Mouse (Mus musculus) intestine, postnatal 0 days (tissue): ENCODE data around the gene Prkrip1. TPM values are rescaled to one million over a fixed set of nuclear protein-coding genes. Genes with fewer than 3 reads are reported as not detected.
"Not testable (repeated sequence)": the region's sequence is repeated elsewhere in the genome, so short reads cannot be mapped to it uniquely, and the experiment has no call there.

Experiments
- ATAC-seq: fragments of 200-750 bp; cut with Nextera tagmentation; 2 replicates; pipeline ENCODE4 v1.8.0; 2017; ENCODE audit warnings: mild to moderate bottlenecking, moderate TSS enrichment, moderate library complexity
- H3K27ac ChIP-seq: fragments of 300-500 bp; sonication (generic); 2 replicates; pipeline ENCODE4 v1.5.1; 2014; ENCODE audit warnings: mild to moderate bottlenecking, low read depth, low read length, moderate library complexity
- H3K27me3 ChIP-seq: fragments of 300-500 bp; sonication (generic); replicated peaks from 2 replicates; pipeline ENCODE4 v1.6.1; 2014; ENCODE audit warnings: low read length, mixed read lengths; ENCODE audit not compliant: control insufficient read depth, insufficient read depth
- H3K36me3 ChIP-seq: fragments of 300-500 bp; sonication (generic); 2 replicates; pipeline ENCODE4 v1.6.1; 2014; ENCODE audit warnings: mild to moderate bottlenecking, moderate library complexity; ENCODE audit not compliant: control insufficient read depth, insufficient read depth
- H3K4me1 ChIP-seq: fragments of 300-500 bp; sonication (generic); replicated peaks from 2 replicates; pipeline ENCODE4 v1.6.1; 2014; ENCODE audit warnings: antibody characterized with exemption, low read length, mixed read lengths; ENCODE audit not compliant: control insufficient read depth, insufficient read depth
- H3K4me2 ChIP-seq: fragments of 300-500 bp; sonication (generic); replicated peaks from 2 replicates; pipeline ENCODE4 v1.6.1; 2014; ENCODE audit warnings: low read depth, mild to moderate bottlenecking, moderate library complexity
- H3K4me3 ChIP-seq: fragments of 300-500 bp; sonication (generic); 2 replicates; pipeline ENCODE4 v1.5.1; 2014; ENCODE audit warnings: low read depth, low read length
- H3K9ac ChIP-seq: fragments of 300-500 bp; sonication (generic); 2 replicates; pipeline ENCODE4 v1.6.1; 2014; ENCODE audit warnings: mild to moderate bottlenecking, low read depth, low read length
- H3K9me3 ChIP-seq: fragments of 300-500 bp; sonication (generic); 2 replicates; pipeline ENCODE4 v1.6.1; 2016; ENCODE audit warnings: mixed run types; ENCODE audit not compliant: control insufficient read depth
- CTCF ChIP-seq: sonication (generic); IDR thresholded peaks from 2 replicates; pipeline ENCODE4 v1.5.1; 2016; ENCODE audit warnings: low read depth, mild to moderate bottlenecking, control low read depth, antibody characterized with exemption, moderate library complexity
- whole genome bisulfite sequencing: fragments of 180-500 bp; shearing (Covaris S2); extraction: QIAGEN DNeasy Blood & Tissue Kit; methylation state at CpG from one replicate; pipeline ENCODE4 v1.1.7; 2014; 5-methylcytosine and 5-hydroxymethylcytosine counted together
- polyA plus RNA-seq: library from polyadenylated mRNA; unstranded; fragments of >200 nt; fragmentation: Nextera tagmentation; extraction: Ambion mirVana; gene quantifications from 2 replicates; pipeline ENCODE4 v1.2.1, GENCODE M21; 2015

Gene Prkrip1
- polyA plus RNA-seq, 1 experiment from 2014 or later = 37.7 TPM

DNA sequence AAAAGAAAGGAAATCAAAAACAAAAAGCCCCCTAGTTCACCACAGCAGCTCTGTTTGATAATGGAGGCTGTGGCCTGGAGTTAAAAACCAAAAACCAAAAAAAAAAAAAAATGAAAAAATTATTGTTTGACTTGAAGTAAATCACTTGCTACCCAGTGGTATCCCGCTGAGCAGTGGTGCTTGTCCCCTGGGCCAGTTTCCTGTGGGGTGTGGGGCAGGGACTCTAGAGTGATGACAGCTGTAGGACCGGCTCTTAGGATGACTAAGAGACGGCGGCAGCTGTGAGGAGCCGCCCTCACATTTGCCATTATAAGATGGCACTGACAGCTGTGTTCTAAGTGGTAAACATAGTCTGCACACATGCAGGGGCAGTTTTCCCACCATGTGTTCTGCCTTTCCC lies 43.4 kb downstream of the Prkrip1 start:
- H3K4me3 ChIP-seq = no peak overlapping the region
- no peak overlapping the region for H3K27ac ChIP-seq
- ATAC-seq = no peak

DNA sequence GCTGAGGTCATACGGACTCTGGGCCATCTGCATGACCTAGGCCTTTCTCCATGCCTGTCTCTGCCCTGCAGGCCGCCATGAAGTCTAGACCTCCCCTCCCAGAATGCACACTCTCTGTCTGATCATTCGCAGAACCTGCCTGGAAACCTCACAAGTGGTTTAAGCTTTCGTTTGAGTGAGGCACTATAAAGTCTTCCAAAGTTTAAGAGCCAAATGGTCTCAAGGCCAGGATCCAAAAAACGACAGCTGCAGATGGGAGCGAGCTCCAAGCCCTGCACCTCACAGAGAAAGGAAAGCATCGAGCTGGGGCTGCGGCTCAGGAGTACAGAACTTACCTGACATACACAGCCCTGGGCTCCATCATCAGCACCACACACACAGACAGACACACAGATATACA lies 46.4 kb downstream of the Prkrip1 start:
- ATAC-seq = no peak

More for the DNA sequence above, 43.4 kb downstream of the Prkrip1 start:
- 75% methylated on average over 5 of the region's 5 CpGs for WGBS
- Histone ChIP-seq H3K36me3 (peaks cover 1% of the 10 kb centered on the region; the same call in 1 of the 2 replicates), H3K9ac (no peak overlapping the region), H3K4me2 (no peak overlapping the region), H3K4me1 (no peaks in the 10 kb centered on the region), H3K27me3 (no peaks in the 10 kb centered on the region), H3K9me3 (no peaks in the 10 kb centered on the region)
- no peak for TF ChIP-seq CTCF

DNA sequence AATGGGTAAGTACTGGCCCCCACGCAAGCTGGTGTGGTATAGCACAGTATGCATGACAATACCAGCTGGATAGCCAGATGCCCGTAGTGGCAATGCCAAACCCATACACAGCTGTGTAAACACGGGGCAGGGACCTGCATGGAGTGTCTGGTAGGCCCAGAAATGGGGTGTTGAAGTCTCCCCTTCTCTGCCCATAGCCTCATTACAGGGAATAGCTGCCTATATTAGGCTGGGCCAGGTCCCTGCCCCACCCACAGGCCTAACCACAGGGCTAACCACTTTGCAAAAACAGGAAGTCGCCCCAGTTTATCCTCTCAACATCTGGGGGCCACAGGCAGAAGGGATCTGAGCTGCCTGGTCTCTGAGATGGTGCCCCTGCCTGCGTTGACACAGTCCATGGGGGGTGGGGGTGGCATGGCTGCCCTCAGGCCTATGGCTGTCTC lies 49.6 kb downstream of the Prkrip1 start:
- H3K36me3 ChIP-seq, H3K4me3 ChIP-seq, H3K4me1 ChIP-seq, H3K9me3 ChIP-seq, ATAC-seq, H3K9ac ChIP-seq, H3K4me2 ChIP-seq, H3K27me3 ChIP-seq, H3K27ac ChIP-seq: not testable (repeated sequence)
- WGBS = 70% methylated on average over 5 of the region's 5 CpGs

More for the DNA sequence above, 46.4 kb downstream of the Prkrip1 start:
- no peak for TF ChIP-seq CTCF
- H3K36me3 ChIP-seq = no peaks in the 10 kb centered on the region
- WGBS = 67% methylated on average over 8 of the region's 8 CpGs
- H3K4me1 ChIP-seq = no peaks in the 10 kb centered on the region
- no peaks in the 10 kb centered on the region for H3K9me3 ChIP-seq
- no peaks in the 10 kb centered on the region for H3K27me3 ChIP-seq
- no peak overlapping the region for H3K4me2 ChIP-seq
- no peak overlapping the region for H3K9ac ChIP-seq
- H3K4me3 ChIP-seq = no peak overlapping the region
- H3K27ac ChIP-seq = no peak overlapping the region

DNA sequence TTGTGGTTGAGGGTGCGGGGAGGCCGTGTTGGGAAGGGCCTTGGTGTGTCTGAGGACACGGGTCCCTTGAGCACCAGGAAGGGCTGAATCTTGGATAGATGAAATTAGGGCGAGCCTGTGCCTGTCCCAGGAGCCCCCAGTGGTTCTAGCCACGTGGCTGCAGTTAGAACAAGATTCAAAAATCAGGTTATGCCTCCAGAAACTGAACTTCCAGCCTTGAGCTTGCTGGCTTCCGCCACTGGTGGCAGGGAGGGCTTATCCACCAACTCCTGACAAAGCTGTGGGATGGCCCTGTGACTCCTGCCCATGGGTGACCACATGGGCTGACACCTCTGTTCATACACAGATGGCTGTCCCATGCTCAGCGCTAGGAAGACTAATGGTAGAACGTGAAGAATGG lies 51.1 kb downstream of the Prkrip1 start:
- Histone ChIP-seq H3K4me3 (no peak overlapping the region), H3K4me2 (no peak overlapping the region), H3K9ac (no peak overlapping the region), H3K4me1 (no peaks in the 10 kb centered on the region), H3K9me3 (no peaks in the 10 kb centered on the region), H3K36me3 (no peaks in the 10 kb centered on the region), H3K27me3 (no peaks in the 10 kb centered on the region), H3K27ac (no peak overlapping the region)
- TF ChIP-seq CTCF = no peak
- no peak for ATAC-seq
- 71% methylated on average over 8 of the region's 8 CpGs for WGBS

DNA sequence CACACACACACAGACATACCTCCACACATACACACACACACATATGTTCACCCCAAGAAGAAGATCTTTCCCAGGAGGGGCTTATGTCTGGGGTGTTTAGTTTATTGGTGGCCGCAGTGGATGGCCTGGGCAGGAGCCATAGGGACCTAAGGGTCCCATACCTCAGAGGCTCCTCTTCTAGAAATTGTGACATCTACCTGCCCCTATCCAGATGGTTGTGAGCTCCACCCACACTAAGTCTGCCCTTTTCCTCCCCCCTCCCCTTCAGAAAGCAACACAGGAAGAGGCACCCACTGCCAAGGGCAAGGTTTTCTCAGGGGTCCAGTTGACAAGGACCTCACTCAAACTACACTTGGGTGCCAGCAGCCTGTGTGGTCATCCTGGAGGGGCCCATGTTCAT lies 51.8 kb downstream of the Prkrip1 start:
- no peak for ATAC-seq
- no peaks in the 10 kb centered on the region for H3K4me1 ChIP-seq
- H3K9ac ChIP-seq = no peak overlapping the region
- H3K9me3 ChIP-seq = no peaks in the 10 kb centered on the region
- no peaks in the 10 kb centered on the region for H3K27me3 ChIP-seq
- H3K27ac ChIP-seq = no peak overlapping the region
- WGBS = 94% methylated on average over 1 of the region's 1 CpGs
- peaks cover 5% of the 10 kb centered on the region; the same call in 1 of the 2 replicates for H3K36me3 ChIP-seq
- no peak overlapping the region for H3K4me3 ChIP-seq
- no peak overlapping the region for H3K4me2 ChIP-seq
- no peak for TF ChIP-seq CTCF

DNA sequence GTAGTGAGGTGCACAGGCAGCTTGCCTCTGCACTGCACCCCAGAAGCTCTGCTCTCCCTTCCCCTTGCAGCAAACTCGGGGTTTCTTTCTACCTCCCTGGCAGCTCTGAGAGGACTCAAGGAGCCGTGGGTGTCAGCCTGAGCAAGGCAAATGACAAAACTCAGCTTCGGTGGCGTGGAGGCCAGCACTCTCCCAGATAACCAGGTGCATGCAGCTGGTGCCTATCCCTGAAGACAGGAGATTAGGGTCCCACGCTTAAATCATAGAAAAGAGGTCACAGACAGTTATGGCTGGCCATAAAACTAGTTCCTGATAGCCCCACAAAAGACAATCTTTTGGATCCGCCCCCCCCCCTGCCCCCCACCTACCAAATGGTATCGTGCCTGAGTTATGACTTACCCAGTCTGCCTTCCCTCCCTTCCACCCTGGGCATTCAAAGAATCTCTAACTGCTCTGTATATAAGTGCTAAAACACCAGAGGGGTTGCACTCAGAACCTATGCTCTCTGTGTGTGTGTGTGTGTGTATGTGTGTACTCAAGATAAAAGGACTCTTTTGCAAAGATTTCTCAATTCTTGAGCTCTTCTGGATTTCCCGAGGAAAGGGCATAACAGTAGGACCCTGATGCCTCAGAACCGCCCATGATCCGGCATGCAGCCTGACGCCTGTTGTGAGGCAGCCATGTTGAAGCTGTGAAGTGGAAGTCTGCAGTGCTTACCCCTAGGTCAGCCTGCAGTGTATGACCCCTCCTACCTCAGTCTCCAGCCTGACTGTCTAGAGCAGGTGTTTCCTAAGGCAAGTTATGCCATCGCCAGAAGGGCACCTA lies 53.9 kb downstream of the Prkrip1 start:
- WGBS = 32% methylated on average over 12 of the region's 12 CpGs
- peaks cover 26% of the 10 kb centered on the region for H3K36me3 ChIP-seq
- no peak for TF ChIP-seq CTCF
- ATAC-seq = no peak
- no peak overlapping the region for H3K4me2 ChIP-seq
- no peaks in the 10 kb centered on the region for H3K27me3 ChIP-seq
- H3K4me3 ChIP-seq = no peak overlapping the region
- H3K27ac ChIP-seq = no peak overlapping the region
- no peaks in the 10 kb centered on the region for H3K9me3 ChIP-seq
- no peaks in the 10 kb centered on the region for H3K4me1 ChIP-seq
- no peak overlapping the region for H3K9ac ChIP-seq
